Mouse (Mus musculus) gastrocnemius, postnatal 25 days (tissue): ENCODE data around the gene Spred1. TPM values are rescaled to one million over a fixed set of nuclear protein-coding genes. Genes with fewer than 3 reads are reported as not detected.
A peak's percentile ranks its signal among the peaks of the same experiment; 100 is the strongest.

Experiments used
- DNase-seq: peaks from one replicate; pipeline ENCODE4 v3.0.0; 2022
- long read RNA-seq, 2 experiments: library from polyadenylated mRNA; stranded (forward); transcript quantifications; one replicate each; pipeline ENCODE4 v2.0.0; 2021
- total RNA-seq, 2 experiments: library from RNA; stranded (reverse); gene quantifications; 1 replicate in 1 of 2; 2 replicates in 1 of 2; pipeline ENCODE4 v1.2.3; 2021

The Spred1 gene
- 1 to 10 TPM; 8.3 to 9.0 TPM for total RNA-seq
- long read RNA-seq, experiment 1, full-length matches to known transcripts, result 2 of 5 reads
- long read RNA-seq, experiment 1, partial matches to known transcripts, result 0 of 5 reads
- long read RNA-seq, experiment 1, other reads (novel, unspliced or antisense), result 3 of 5 reads
- long read RNA-seq, experiment 2, full-length matches to known transcripts, result 7 of 11 reads
- long read RNA-seq, experiment 2, partial matches to known transcripts, result 1 of 11 reads
- long read RNA-seq, experiment 2, other reads (novel, unspliced or antisense), result 3 of 11 reads

- no peak for DNase-seq
These were observed at the start of gene Spred1 for GRCm38 (mm10) chr2:117121212-117121983. Spred1 (plus strand) TSS chr2:117121374.

- DNase-seq, result no peak
These were observed 49.6 kb upstream of the Spred1 start for GRCm38 (mm10) chr2:117071596-117071995.

GRCm38 (mm10) chr2:117078711-117079110 lies 42.5 kb upstream of the Spred1 start:
- DNase-seq, result no peak

DNA sequence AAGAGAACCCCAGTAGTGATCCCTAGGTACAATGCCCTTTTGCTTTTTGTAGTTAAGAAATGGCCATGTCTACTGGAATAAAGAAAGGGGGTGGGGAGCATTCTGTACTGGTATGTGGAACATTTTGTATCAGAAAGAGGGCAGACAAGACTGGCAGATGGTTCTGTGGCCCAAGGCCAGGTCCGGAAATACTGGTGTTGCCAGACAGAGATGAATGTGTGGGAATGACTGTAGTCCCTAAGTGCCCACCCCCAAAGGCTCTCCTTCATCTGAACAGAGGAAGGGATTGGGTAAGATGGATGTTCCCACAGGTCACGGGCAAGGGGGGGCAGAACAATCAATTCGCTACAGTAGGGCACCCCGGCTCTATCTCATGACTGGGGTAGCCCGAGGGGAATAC lies 41.6 kb upstream of the Spred1 start:
- peak; percentile 18 for DNase-seq

DNA sequence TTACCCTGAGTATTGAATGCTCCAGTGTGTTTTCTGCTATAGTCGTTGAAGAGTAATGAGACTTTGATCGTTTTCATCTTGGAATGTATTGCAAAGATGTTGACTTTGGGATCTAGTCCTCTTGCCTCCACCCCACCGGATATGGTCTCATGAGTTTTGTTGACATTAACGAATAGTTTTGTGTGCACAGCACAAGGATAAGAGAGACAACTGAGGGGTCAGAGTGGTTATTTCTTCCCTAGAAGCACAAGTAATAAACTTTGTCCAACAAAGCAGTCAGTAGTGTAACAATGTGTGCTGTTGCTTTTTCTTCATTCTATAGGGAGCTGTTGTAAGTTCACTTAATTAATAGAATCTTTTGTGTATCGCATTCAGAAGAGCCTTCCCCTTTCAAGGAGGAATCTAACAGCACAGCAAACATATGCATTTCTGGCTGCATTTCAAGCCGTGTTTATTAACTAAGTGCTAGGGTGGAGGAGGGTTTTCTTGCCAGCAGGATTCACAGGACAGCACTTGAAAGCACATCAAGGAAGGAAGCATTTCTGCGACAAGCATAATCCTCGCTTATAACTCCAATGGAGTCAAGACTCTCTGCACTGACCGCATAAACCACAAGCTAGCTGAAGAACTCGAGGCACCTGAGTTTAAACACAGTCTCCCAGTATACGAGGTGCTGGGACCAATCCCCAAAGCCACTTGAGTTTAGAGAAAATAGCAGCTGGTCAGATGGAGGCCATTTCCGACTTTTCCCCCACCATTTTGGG lies 35.0 kb upstream of the Spred1 start:
- DNase-seq, result no peak

GRCm38 (mm10) chr2:117086766-117087457 lies 34.3 kb upstream of the Spred1 start:
- DNase-seq, result no peak

DNA sequence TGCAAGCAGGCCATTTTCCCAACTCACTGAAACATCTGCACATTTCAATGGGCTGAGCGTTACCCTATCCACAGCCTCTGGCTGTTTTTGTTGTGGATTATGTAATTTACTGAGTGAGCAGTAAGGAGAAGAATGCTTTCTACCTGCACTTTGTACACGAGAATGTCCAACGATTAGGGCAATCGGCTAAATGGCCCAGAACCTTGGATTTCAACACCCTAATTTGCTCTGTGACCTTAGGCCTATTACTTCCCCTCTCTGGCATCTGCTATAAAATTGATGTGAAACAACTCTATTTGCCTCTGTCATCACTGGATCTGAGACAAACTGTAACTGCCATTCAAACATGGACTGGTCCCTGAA lies 33.7 kb upstream of the Spred1 start:
- no peak for DNase-seq

DNA sequence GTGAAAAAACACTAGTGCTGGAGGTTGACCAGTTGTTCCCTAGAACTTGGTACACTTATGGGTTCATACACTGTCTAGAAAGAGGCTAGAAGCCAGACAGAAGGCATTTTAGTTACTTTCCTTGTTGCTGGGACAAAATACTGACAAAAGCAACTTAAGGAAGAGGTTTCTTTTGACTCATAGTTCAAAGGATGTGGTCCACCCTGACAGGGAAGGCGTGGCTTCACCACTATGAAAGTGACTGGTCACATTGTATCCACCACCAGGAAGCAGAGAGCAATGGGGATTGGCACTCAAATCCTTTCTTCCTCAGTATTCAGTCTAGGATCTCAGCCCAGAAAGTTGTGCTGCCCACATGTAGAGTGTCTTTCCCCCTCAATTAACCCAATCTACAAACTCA lies 31.7 kb upstream of the Spred1 start:
- no peak for DNase-seq

DNA sequence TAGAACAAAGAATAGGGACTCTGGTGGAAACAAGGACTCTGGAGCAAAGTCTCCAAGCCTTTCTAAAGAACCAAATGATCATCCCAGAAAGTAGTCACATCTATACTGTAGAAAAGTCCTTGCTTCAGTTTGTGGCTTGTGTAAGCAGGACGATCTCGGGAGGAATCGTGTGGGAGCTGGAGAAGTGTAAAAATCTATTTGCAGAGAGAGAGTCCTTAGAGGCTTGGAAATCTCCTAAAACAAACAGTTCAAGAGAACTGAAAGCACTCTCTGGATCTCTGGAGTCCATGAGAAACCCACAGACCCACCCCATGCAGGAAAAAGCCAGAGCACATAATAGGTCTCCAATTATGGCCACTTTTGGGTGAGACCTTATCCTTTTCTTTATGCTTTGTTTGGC lies 31.1 kb upstream of the Spred1 start:
- no peak for DNase-seq

- no peak for DNase-seq
These were observed 28.2 kb upstream of the Spred1 start for GRCm38 (mm10) chr2:117092946-117093401.

GRCm38 (mm10) chr2:117095491-117095890 lies 25.7 kb upstream of the Spred1 start:
- no peak for DNase-seq

DNA sequence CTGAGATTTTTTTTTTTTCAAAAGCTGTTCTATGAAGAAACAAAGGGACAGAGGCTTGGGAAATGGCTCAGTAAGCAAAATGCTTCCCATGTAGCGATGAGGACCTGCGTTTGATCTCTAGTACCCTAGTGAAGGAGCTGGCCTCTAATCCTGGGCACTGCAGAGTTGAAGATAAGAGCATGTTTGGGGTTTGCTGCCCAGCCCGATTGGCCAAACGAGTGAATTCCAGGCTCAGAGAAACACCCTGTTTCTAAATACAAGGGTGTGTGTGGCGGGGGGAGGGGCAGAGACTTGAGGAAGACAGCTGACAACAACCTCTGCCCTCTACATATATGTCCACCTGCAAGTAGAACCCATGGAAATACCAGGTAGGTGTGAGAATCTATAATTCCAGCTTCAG lies 23.9 kb upstream of the Spred1 start:
- DNase-seq, result no peak

DNA sequence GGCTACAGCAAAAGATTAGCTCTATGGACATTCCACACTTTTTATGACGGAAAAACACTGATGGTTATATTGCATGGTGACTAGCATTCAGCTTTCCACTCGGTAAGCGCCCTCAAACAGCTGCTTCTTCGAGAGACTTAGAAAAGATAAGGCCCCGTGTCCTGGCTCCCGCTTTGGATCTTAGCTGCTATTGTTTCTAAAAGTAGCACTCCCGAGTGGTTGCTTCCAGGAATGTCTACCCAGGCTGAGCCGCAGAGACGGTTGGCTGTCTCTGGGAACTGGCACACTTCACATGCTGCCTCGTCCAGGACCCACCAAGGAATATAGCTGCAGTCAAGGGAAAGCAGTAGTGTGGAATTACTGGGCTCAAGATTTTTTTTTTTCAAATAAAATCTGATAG lies 21.9 kb upstream of the Spred1 start:
- no peak for DNase-seq

DNA sequence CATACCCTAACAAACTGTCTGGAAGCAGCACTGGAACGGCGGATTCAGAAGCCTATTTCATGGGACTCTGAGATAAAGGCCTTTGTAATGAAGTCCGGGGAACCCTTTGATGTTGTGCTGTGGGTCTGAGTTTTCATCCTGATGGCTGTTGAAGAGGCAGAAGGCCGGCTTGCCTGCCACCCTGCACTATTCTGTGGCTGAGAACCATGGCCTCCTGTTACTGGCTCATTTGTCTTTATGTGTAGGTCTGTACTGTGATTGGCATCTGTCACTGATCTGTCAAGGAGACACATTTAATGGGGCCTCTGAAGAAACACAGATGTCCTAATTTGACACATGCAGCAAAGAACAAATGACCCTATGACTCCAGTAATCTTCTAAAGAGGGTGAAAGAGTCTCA lies 17.7 kb upstream of the Spred1 start:
- no peak for DNase-seq

DNA sequence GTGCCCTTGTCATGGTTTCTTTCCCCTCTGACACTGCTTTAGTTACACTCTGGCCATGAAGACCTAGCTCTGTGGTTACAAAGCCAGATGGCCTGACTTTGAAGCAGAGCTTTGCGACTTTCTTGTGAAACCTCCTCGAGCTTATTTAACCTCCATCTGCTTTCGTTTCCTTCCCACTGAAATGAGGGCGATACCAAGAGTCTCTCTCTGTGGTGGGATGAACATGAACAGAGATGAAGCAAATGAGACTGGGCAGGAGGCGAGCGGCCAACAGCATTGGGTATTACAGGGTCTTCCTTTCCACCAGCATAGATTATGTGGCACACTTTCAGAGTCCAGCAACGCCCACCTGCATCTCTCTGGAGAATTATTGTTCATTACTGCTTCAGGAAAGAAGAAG lies 15.8 kb upstream of the Spred1 start:
- no peak for DNase-seq

DNA sequence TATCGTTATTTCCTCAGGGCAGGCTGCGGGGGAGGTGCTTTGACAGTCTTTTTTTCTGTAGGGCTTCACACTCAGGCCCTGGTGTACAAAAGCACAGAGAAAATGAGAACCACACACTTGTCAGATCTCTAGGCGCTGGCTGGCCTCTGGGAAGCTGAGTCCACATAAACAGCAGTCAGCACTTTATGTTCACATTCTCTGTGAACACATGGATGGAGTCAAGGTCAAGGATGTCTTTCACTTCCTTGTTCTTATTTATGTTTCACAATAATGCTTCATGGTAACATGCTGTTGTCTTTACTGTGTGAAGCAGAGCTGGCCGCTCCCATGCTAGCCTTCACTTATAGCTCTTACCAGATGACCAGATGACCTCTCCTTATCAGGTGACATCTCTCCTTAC lies 13.1 kb upstream of the Spred1 start:
- DNase-seq, result no peak

DNA sequence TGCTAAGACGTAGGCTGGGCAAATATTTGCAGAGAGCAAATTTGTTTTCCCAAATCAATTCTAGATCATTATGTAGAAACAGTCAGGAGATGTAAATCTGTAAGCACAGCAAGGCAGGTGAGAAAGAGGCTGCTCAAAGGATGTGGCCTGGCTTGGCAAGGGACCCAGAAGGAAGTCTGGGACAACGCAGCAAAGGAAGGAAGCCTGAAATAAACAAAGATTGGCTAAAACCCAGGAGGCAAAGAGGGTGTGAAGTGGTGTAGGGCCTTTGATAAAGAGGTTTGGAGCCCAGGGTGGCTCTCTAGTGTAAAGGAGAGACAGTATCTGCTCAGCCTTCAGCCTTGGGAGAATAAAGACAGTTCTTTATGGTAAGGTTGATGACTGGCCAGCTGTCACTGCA lies 11.9 kb upstream of the Spred1 start:
- no peak for DNase-seq

- DNase-seq, result no peak
These were observed 10.8 kb upstream of the Spred1 start for GRCm38 (mm10) chr2:117110355-117110866.

DNA sequence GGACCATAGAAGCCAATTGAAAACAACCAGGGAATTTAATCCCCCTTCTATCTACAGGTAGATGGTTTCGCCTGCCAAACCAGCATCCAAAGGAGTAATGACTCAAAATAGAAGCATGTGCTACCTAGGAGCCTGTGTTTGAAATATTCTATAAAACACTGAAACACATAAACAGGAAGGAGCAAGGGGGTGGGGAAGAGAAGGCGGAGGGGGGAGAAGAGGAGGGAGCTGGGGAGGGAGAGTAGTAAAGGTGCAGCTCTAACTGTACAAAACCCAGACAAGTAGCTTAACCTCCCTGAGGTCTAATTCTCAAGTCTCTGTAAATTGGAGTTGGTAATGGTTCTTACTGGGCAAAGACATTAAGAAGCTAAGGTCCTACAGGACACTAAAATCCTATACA lies 7.9 kb upstream of the Spred1 start:
- no peak for DNase-seq

DNA sequence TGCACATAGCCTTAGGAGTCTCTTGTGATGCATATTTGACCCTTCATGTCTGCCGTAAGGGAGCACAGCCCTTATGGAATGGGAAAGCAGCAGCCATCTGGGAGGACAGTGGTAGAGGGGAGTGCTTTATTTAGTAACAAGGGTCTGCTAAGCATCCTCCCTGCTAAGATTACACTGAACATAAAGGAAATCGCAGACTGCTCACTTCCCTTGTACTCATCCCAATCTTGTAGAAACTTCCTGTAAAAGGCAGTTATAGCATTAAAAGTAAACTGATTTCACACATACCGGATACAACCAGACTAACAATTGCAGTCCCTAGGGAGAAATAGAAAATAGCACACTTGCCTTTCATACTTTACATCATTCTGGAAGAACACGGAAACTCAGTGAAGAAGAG lies 7.4 kb upstream of the Spred1 start:
- no peak for DNase-seq

- DNase-seq, result no peak
These were observed 2.7 kb upstream of the Spred1 start for GRCm38 (mm10) chr2:117118516-117118915.
